Mouse (Mus musculus): ENCODE results near the gene Elp4. TPM values are rescaled to one million over a fixed set of nuclear protein-coding genes. Genes with fewer than 3 reads are reported as not detected.

Gene Elp4
- polyA plus RNA-seq, 1 experiment from 2014 or later, result 11.3 TPM

GRCm38 (mm10) chr2:105664996-105665395, 239.4 kb downstream of the Elp4 start:
- no peak for ATAC-seq
- no peak for TF ChIP-seq EP300 (IDR thresholded peaks at IDR 0.05)
- no peak for TF ChIP-seq CTCF (IDR thresholded peaks at IDR 0.05)
- 11% methylated on average over 5 of the region's 5 CpGs for WGBS
- Histone ChIP-seq H3K36me3 (ENCODE audit: insufficient read depth, low read length) (no peaks in the 10 kb centered on the region), H3K4me3 (ENCODE audit: low read depth, low read length) (no peak overlapping the region), H3K27ac (ENCODE audit: low read length) (no peak overlapping the region), H3K27me3 (replicated peaks; ENCODE audit: insufficient read depth, low read length) (peaks cover 88% of the 10 kb centered on the region), H3K9me3 (ENCODE audit: low read length) (no peaks in the 10 kb centered on the region), H3K4me2 (replicated peaks; ENCODE audit: low read depth, low read length) (no peak overlapping the region), H3K4me1 (ENCODE audit: insufficient read depth, low read depth, low read length) (no peaks in the 10 kb centered on the region), H3K9ac (replicated peaks; ENCODE audit: low read depth) (no peak overlapping the region)
- DNase-seq (ENCODE audit: low spot score), result no peak

GRCm38 (mm10) chr2:105663101-105663511, 241.3 kb downstream of the Elp4 start:
- no peak overlapping the region for H3K4me2 ChIP-seq (replicated peaks; ENCODE audit: low read depth, low read length)
- no peak overlapping the region for H3K4me3 ChIP-seq (ENCODE audit: low read depth, low read length)
- no peak overlapping the region for H3K9ac ChIP-seq (replicated peaks; ENCODE audit: low read depth)
- H3K9me3 ChIP-seq (ENCODE audit: low read length), result no peaks in the 10 kb centered on the region
- H3K27me3 ChIP-seq (replicated peaks; ENCODE audit: insufficient read depth, low read length), result peaks cover 88% of the 10 kb centered on the region
- no peaks in the 10 kb centered on the region for H3K36me3 ChIP-seq (ENCODE audit: insufficient read depth, low read length)
- no peak for DNase-seq (ENCODE audit: low spot score)
- no peak overlapping the region for H3K27ac ChIP-seq (ENCODE audit: low read length)
- no peak for ATAC-seq
- TF ChIP-seq EP300 (IDR thresholded peaks at IDR 0.05) (no peak), CTCF (IDR thresholded peaks at IDR 0.05) (no peak)
- under 1% methylated on average over 10 of the region's 10 CpGs for WGBS
- H3K4me1 ChIP-seq (ENCODE audit: insufficient read depth, low read depth, low read length), result no peaks in the 10 kb centered on the region

GRCm38 (mm10) chr2:105662606-105663005, 241.8 kb downstream of the Elp4 start:
- no peak overlapping the region for H3K4me3 ChIP-seq (ENCODE audit: low read depth, low read length)
- H3K36me3 ChIP-seq (ENCODE audit: insufficient read depth, low read length), result no peaks in the 10 kb centered on the region
- TF ChIP-seq EP300 (IDR thresholded peaks at IDR 0.05), result no peak
- TF ChIP-seq CTCF (IDR thresholded peaks at IDR 0.05), result no peak
- WGBS, result 3% methylated on average over 7 of the region's 7 CpGs
- H3K9me3 ChIP-seq (ENCODE audit: low read length), result no peaks in the 10 kb centered on the region
- no peak for DNase-seq (ENCODE audit: low spot score)
- no peak overlapping the region for H3K9ac ChIP-seq (replicated peaks; ENCODE audit: low read depth)
- ATAC-seq, result no peak
- peaks cover 83% of the 10 kb centered on the region for H3K27me3 ChIP-seq (replicated peaks; ENCODE audit: insufficient read depth, low read length)
- H3K4me1 ChIP-seq (ENCODE audit: insufficient read depth, low read depth, low read length), result no peaks in the 10 kb centered on the region
- H3K4me2 ChIP-seq (replicated peaks; ENCODE audit: low read depth, low read length), result no peak overlapping the region
- H3K27ac ChIP-seq (ENCODE audit: low read length), result no peak overlapping the region

GRCm38 (mm10) chr2:105662121-105662520, 242.2 kb downstream of the Elp4 start:
- H3K4me3 ChIP-seq (ENCODE audit: low read depth, low read length), result no peak overlapping the region
- H3K27ac ChIP-seq (ENCODE audit: low read length), result no peak overlapping the region
- no peaks in the 10 kb centered on the region for H3K36me3 ChIP-seq (ENCODE audit: insufficient read depth, low read length)
- H3K4me1 ChIP-seq (ENCODE audit: insufficient read depth, low read depth, low read length), result no peaks in the 10 kb centered on the region
- H3K27me3 ChIP-seq (replicated peaks; ENCODE audit: insufficient read depth, low read length), result peaks cover 78% of the 10 kb centered on the region
- H3K9me3 ChIP-seq (ENCODE audit: low read length), result no peaks in the 10 kb centered on the region
- no peak overlapping the region for H3K9ac ChIP-seq (replicated peaks; ENCODE audit: low read depth)
- ATAC-seq, result no peak
- 7% methylated on average over 16 of the region's 16 CpGs for WGBS
- DNase-seq (ENCODE audit: low spot score), result no peak
- H3K4me2 ChIP-seq (replicated peaks; ENCODE audit: low read depth, low read length), result no peak overlapping the region
- TF ChIP-seq EP300 (IDR thresholded peaks at IDR 0.05), result no peak
- no peak for TF ChIP-seq CTCF (IDR thresholded peaks at IDR 0.05)

GRCm38 (mm10) chr2:105661623-105662066, 242.7 kb downstream of the Elp4 start:
- Histone ChIP-seq H3K36me3 (ENCODE audit: insufficient read depth, low read length) (no peaks in the 10 kb centered on the region), H3K4me1 (ENCODE audit: insufficient read depth, low read depth, low read length) (no peaks in the 10 kb centered on the region), H3K4me2 (replicated peaks; ENCODE audit: low read depth, low read length) (no peak overlapping the region), H3K9ac (replicated peaks; ENCODE audit: low read depth) (no peak overlapping the region), H3K4me3 (ENCODE audit: low read depth, low read length) (no peak overlapping the region), H3K27ac (ENCODE audit: low read length) (no peak overlapping the region), H3K9me3 (ENCODE audit: low read length) (no peaks in the 10 kb centered on the region), H3K27me3 (replicated peaks; ENCODE audit: insufficient read depth, low read length) (peaks cover 74% of the 10 kb centered on the region)
- DNase-seq (ENCODE audit: low spot score), result no peak
- no peak for ATAC-seq
- 2% methylated on average over 18 of the region's 18 CpGs for WGBS
- no peak for TF ChIP-seq CTCF (IDR thresholded peaks at IDR 0.05)
- TF ChIP-seq EP300 (IDR thresholded peaks at IDR 0.05), result no peak

GRCm38 (mm10) chr2:105660874-105661622, 243.3 kb downstream of the Elp4 start:
- H3K4me1 ChIP-seq (ENCODE audit: insufficient read depth, low read depth, low read length), result no peaks in the 10 kb centered on the region
- H3K4me2 ChIP-seq (replicated peaks; ENCODE audit: low read depth, low read length), result no peak overlapping the region
- WGBS, result 1% methylated on average over 26 of the region's 26 CpGs
- H3K27me3 ChIP-seq (replicated peaks; ENCODE audit: insufficient read depth, low read length), result peaks cover 74% of the 10 kb centered on the region
- no peak for DNase-seq (ENCODE audit: low spot score)
- no peak overlapping the region for H3K4me3 ChIP-seq (ENCODE audit: low read depth, low read length)
- H3K9ac ChIP-seq (replicated peaks; ENCODE audit: low read depth), result no peak overlapping the region
- no peak for ATAC-seq
- TF ChIP-seq EP300 (IDR thresholded peaks at IDR 0.05) (no peak), CTCF (IDR thresholded peaks at IDR 0.05) (no peak)
- no peak overlapping the region for H3K27ac ChIP-seq (ENCODE audit: low read length)
- H3K9me3 ChIP-seq (ENCODE audit: low read length), result no peaks in the 10 kb centered on the region
- H3K36me3 ChIP-seq (ENCODE audit: insufficient read depth, low read length), result no peaks in the 10 kb centered on the region
